Mouse (Mus musculus) cortical plate, adult 2 months (tissue): Measurements from ENCODE around the gene Map7d1. TPM values are rescaled to one million over a fixed set of nuclear protein-coding genes. Genes with fewer than 3 reads are reported as not detected.
A peak's percentile ranks its signal among the peaks of the same experiment; 100 is the strongest.
"Not testable (repeated sequence)": the region's sequence is repeated elsewhere in the genome, so short reads cannot be mapped to it uniquely, and the experiment has no call there.

Experiments used
- H3K27ac ChIP-seq: fragments of 200-500 bp; 2 replicates; pipeline ENCODE4 v1.5.1; 2012; ENCODE audit warnings: low read length, control low read depth, inconsistent platforms; ENCODE audit not compliant: insufficient read depth
- H3K4me1 ChIP-seq: fragments of 200-500 bp; 2 replicates; pipeline ENCODE4 v1.6.1; 2011; ENCODE audit warnings: low read length; ENCODE audit not compliant: control insufficient read depth, insufficient read depth
- H3K4me3 ChIP-seq: fragments of 200-500 bp; 2 replicates; pipeline ENCODE4 v1.5.1; 2011; ENCODE audit warnings: mild to moderate bottlenecking, low read length, control low read depth; ENCODE audit not compliant: insufficient read depth
- CTCF ChIP-seq: fragments of 200-500 bp; IDR thresholded peaks from 2 replicates; pipeline ENCODE4 v1.5.1; 2011; ENCODE audit warnings: mild to moderate bottlenecking, control low read depth, low read length; ENCODE audit not compliant: insufficient read depth; ENCODE audit errors: extremely low read depth
- POLR2A ChIP-seq: fragments of 200-500 bp; IDR thresholded peaks from 2 replicates; pipeline ENCODE4 v1.6.1; 2011; ENCODE audit warnings: mild to moderate bottlenecking, low read length, control low read depth; ENCODE audit not compliant: insufficient read depth; ENCODE audit errors: extremely low read depth
- polyA plus RNA-seq: library from polyadenylated mRNA; depleted of rRNA; stranded (reverse); fragments of >200 nt; gene quantifications from 2 replicates; pipeline ENCODE4 v1.2.3, GENCODE M21; 2012

The Map7d1 gene
- polyA plus RNA-seq, 1 experiment, result 206 TPM

- H3K27ac ChIP-seq, result peak overlapping the region; percentile 41; the same call in 1 of the 2 replicates
Observed at GRCm38 (mm10) chr4:126233676-126234308, 22.4 kb downstream of the Map7d1 start.

GRCm38 (mm10) chr4:126229900-126230299 lies 26.2 kb downstream of the Map7d1 start:
- peaks cover 1% of the 10 kb centered on the region; the same call in 1 of the 2 replicates for H3K4me1 ChIP-seq
- H3K27ac ChIP-seq, result no peak overlapping the region
- TF ChIP-seq CTCF (no peak), POLR2A (no peak)
- no peak overlapping the region for H3K4me3 ChIP-seq

More at GRCm38 (mm10) chr4:126233676-126234308, 22.4 kb downstream of the Map7d1 start:
- no peak overlapping the region for H3K4me3 ChIP-seq
- peaks cover 15% of the 10 kb centered on the region for H3K4me1 ChIP-seq
- TF ChIP-seq POLR2A, result no peak
- TF ChIP-seq CTCF, result no peak

GRCm38 (mm10) chr4:126228144-126228543 lies 28.0 kb downstream of the Map7d1 start:
- Histone ChIP-seq H3K27ac (no peak overlapping the region), H3K4me1 (peaks cover 1% of the 10 kb centered on the region; the same call in 1 of the 2 replicates), H3K4me3 (no peak overlapping the region)
- no peak for TF ChIP-seq POLR2A
- TF ChIP-seq CTCF, result no peak

- TF ChIP-seq POLR2A, result no peak
- TF ChIP-seq CTCF, result peak; percentile 90
- Histone ChIP-seq H3K4me1 (peaks cover 1% of the 10 kb centered on the region; the same call in 1 of the 2 replicates), H3K27ac (peak overlapping the region; percentile 62), H3K4me3 (peak overlapping the region; percentile 25)
Observed at GRCm38 (mm10) chr4:126227077-126227761, 28.9 kb downstream of the Map7d1 start.

GRCm38 (mm10) chr4:126226640-126227039 lies 29.5 kb downstream of the Map7d1 start:
- TF ChIP-seq POLR2A (no peak), CTCF (no peak)
- Histone ChIP-seq H3K4me3 (no peak overlapping the region; the same call in 1 of the 2 replicates), H3K4me1 (peaks cover 1% of the 10 kb centered on the region; the same call in 1 of the 2 replicates), H3K27ac (no peak overlapping the region)

GRCm38 (mm10) chr4:126222631-126223030 lies 33.5 kb downstream of the Map7d1 start:
- no peak for TF ChIP-seq POLR2A
- no peak for TF ChIP-seq CTCF
- H3K4me1 ChIP-seq, result no peaks in the 10 kb centered on the region
- no peak overlapping the region for H3K4me3 ChIP-seq
- no peak overlapping the region for H3K27ac ChIP-seq

- TF ChIP-seq POLR2A (no peak), CTCF (no peak)
- Histone ChIP-seq H3K4me1 (no peaks in the 10 kb centered on the region), H3K4me3 (no peak overlapping the region), H3K27ac (no peak overlapping the region)
Observed at GRCm38 (mm10) chr4:126220045-126220444, 36.1 kb downstream of the Map7d1 start.

- H3K4me3 ChIP-seq, H3K4me1 ChIP-seq: not testable (repeated sequence)
Observed at GRCm38 (mm10) chr4:126219540-126219939, 36.6 kb downstream of the Map7d1 start.

GRCm38 (mm10) chr4:126217771-126218170 lies 38.4 kb downstream of the Map7d1 start:
- TF ChIP-seq POLR2A, result no peak
- TF ChIP-seq CTCF, result no peak

More at GRCm38 (mm10) chr4:126219540-126219939, 36.6 kb downstream of the Map7d1 start:
- H3K27ac ChIP-seq, result not testable (repeated sequence)

GRCm38 (mm10) chr4:126207081-126207480 lies 49.1 kb downstream of the Map7d1 start:
- TF ChIP-seq POLR2A (no peak), CTCF (no peak)
- Histone ChIP-seq H3K4me1 (no peaks in the 10 kb centered on the region), H3K27ac (no peak overlapping the region), H3K4me3 (no peak overlapping the region)

More at GRCm38 (mm10) chr4:126217771-126218170, 38.4 kb downstream of the Map7d1 start:
- Histone ChIP-seq H3K4me3 (no peak overlapping the region), H3K27ac (no peak overlapping the region), H3K4me1 (no peaks in the 10 kb centered on the region)
